Mouse (Mus musculus): ENCODE results near the gene Anp32e.

DNA sequence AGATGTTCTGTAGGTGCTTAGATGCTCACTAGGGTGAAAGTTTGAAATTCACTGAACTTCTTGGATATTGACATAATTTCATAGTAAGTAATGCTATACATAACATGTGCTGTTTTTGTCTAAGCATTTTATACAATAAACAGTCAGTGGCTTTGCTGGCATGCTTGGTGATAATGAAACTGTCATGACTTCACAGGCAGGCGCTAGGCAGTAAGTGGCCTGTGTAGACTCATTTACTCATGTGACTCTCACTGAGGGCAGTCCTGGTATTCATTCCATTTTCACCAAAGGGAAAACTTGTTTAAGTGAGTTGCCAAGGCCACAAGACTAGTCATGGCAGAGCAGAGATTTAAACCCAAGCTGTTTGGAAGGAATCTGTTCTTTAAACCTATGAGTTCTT is 40.2 kb downstream of the Anp32e start:
- TF ChIP-seq CTCF (IDR thresholded peaks at IDR 0.05; ENCODE audit: low read depth, low read length) = no peak
- no peak for TF ChIP-seq TAL1 (conservative IDR thresholded peaks at IDR 0.05; ENCODE audit: low read depth, low read length)
- TF ChIP-seq POLR2AphosphoS5 (IDR thresholded peaks at IDR 0.05; ENCODE audit: insufficient replicate concordance, low read depth, low read length) = no peak
